Mouse (Mus musculus): ENCODE measurements around the gene Nbl1.

Nbl1 gene

DNA sequence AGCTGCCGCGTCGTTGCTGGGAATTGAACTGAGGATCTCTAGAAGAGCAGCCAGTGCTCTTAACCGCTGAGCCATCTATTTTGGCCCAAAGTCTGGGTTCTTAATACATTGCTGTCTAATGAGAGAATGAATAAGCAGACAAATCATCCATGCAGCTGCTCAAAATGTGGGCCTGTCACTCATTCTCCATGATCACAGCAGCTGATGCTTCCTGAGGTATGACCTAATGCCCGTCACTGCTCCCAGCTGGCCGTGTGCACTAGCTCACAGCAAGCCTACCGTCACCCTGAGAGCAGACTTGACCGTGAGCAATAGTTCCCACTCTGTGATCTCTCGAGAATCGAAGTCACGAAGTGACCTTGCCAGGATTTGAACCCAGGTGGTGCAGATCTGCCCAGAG, 13.4 kb downstream of the Nbl1 start:
- in situ Hi-C loops (cut with MboI; ENCODE audit: low pct_unique_long_range_greater_than_20kb in 1 of 2, low sequenced_read_pairs in 2 of 2, unreplicated experiment in 1 of 2) = loop anchor here in 1 of 2 experiments (5.0 to 25.0 kb wide), 2 partner anchors 152 to 433 kb away; no protein-coding TSS in a partner anchor

DNA sequence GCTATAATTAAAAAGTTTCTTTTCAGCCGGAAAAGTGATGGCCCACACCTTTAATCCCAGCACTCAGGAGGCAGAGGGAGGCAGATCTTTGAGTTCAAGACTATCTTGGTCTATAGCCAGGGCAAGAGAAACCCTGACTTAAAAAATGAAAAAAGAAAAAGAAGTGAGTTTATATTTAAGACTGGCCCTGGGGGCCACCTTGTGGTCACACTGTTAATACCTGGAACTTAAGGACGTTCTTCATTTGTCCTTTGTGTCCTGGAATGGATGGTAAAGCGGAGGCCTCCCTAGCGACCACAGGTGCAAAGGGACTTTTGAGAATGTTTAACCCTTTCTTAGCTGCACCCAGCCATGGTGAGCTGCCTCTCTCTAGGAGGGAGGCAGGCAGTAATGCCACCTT, 14.1 kb downstream of the Nbl1 start:
- in situ Hi-C loops (cut with MboI; ENCODE audit: low pct_unique_long_range_greater_than_20kb in 1 of 2, low sequenced_read_pairs in 2 of 2, unreplicated experiment in 1 of 2) = loop anchor here in 1 of 2 experiments (5.0 to 25.0 kb wide), 2 partner anchors 151 to 434 kb away; no protein-coding TSS in a partner anchor

DNA sequence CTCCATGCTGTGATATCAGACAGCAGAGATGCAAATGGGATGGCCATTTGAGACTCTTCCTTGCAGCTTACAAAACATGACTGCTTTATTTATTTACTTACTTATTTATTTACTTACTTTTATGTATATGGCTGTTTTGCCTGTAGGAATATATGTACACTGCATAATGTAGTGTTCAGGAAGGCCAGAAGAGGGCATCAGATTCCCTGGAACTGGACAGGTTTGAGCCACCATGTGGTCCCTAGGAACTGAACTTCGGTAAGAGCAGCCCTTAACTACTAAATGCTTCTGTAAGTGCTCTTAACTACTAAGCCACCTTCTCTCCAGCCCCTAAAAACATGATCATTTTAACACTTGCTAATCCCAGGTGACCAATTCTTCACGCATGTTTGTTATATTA, 14.5 kb downstream of the Nbl1 start:
- in situ Hi-C loops (cut with MboI; ENCODE audit: low pct_unique_long_range_greater_than_20kb in 1 of 2, low sequenced_read_pairs in 2 of 2, unreplicated experiment in 1 of 2) = loop anchor here in 1 of 2 experiments (5.0 to 25.0 kb wide), 2 partner anchors 151 to 434 kb away; no protein-coding TSS in a partner anchor

DNA sequence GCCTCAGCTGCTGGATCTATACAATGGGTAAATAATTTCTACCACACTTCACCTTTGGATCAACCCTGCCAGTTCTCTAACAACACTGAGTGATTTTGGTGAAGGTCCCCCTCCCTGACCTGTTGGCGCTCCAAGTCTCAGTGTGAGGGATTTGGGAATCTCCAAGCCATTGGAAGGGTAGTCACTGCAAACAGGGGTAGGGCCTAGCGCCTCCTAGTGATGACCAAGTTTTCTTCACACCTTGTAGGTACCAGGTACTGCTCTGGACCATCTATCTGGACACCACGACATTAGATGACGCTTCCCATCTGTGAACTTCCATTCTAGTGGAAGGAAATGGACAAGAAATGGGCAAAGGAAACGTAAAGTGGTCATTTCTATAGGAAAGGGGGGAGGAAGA, 16.9 kb downstream of the Nbl1 start:
- in situ Hi-C loops (cut with MboI; ENCODE audit: low pct_unique_long_range_greater_than_20kb in 1 of 2, low sequenced_read_pairs in 2 of 2, unreplicated experiment in 1 of 2) = loop anchor here in 1 of 2 experiments (5.0 to 25.0 kb wide), 2 partner anchors 149 to 436 kb away; no protein-coding TSS in a partner anchor

DNA sequence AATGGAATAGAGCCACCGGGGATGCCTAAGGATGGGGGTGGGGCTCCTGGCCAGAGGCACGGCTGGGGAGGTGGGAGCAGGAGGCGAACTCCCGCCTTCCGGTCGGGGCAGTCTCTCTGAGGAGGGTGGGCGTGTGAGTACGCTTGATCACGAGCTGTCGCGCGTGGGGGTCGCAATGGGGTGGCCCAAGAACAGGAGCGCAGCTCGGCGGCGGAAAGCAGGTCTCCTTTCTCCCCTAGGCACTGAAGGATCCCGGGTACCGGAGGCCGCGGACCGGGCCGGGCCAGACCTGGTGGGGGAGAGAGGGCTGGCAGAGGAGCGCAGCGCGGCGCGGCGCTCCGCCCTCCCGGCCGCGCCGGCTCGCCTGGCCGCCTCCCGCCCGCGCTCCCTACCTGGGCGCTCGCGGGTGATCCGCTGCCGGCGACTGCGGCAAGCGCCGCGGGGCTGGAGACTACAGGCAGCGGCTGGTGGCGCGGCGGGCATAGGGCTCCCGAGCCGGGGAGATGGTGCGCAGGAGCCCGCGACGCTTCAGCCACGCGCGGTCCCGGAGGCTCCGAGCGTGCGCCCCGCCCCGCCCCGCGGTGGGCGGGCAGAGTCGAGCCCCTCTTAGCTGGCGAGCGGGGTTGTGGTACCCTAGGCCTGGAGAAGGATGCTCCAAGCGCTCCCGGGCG, 17.6 kb downstream of the Nbl1 start, which contains the start of gene Htr6:
TSS of gene Htr6 (minus strand) at position 530 of the 671 bp plus-strand sequence.
- in situ Hi-C loops (cut with MboI; ENCODE audit: low pct_unique_long_range_greater_than_20kb in 1 of 2, low sequenced_read_pairs in 2 of 2, unreplicated experiment in 1 of 2) = loop anchor here in 1 of 2 experiments (5.0 to 25.0 kb wide), 2 partner anchors 148 to 437 kb away; no protein-coding TSS in a partner anchor

DNA sequence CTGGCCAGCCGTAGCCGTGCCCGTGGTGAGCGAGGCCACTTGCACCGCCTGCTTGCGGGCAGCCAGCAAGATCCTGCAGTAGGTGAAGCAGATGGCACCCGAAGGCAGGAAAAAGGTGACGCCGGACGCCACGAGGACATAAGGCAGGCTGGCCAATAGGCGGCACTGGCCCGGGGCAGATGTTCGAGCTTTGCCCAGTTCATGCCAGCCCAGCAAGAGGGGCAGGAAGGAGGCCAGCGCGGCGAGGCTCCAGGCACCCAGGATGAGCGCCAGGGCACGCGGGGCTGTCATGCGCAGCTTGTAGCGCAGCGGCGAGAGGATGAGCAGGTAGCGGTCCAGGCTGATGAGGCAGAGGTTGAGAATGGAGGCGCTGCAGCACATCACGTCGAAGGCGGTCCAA, 18.7 kb downstream of the Nbl1 start:
- in situ Hi-C loops (cut with MboI; ENCODE audit: low pct_unique_long_range_greater_than_20kb in 1 of 2, low sequenced_read_pairs in 2 of 2, unreplicated experiment in 1 of 2) = no loop called here

DNA sequence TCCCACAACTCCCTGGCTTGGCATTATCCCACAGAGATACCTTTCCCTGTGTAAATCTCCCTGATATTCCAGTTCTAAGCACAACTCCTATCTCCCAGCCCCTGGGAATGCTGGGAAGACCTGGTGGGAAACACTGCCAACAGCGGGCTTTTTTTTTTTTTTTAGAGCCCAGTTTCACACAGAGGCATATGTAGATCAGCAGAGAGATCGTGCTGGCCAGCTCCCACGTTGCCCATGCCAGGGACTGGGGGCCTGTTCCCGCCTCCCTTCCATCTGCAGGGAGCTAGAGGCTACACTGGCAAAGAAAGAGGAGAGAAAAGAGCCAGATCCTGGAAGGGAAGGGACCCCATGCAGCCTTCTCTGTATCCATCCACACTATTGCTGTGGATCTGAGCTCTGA, 24.5 kb downstream of the Nbl1 start:
- in situ Hi-C loops (cut with MboI; ENCODE audit: low pct_unique_long_range_greater_than_20kb in 1 of 2, low sequenced_read_pairs in 2 of 2, unreplicated experiment in 1 of 2) = no loop called here

DNA sequence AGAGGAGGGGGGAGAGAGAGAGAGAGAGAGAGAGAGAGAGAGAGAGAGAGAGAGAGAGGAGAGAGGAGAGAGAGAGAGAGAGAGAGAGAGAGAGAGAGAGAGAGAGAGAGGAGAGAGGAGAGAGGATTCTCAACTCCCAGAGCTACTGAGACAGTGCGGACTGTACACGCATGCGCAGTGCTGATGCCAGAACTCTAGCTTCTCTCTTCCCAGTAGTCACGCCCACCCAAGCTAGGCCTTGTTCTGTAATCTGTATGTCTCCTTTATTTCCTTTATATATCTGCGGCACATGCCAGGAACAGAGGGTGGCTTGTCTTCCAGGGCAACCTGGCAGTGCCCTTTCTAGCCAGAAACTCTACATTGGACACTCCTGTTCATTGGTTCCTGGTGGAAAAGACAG, 28.0 kb downstream of the Nbl1 start:
- in situ Hi-C loops (cut with MboI; ENCODE audit: low pct_unique_long_range_greater_than_20kb in 1 of 2, low sequenced_read_pairs in 2 of 2, unreplicated experiment in 1 of 2) = no loop called here

DNA sequence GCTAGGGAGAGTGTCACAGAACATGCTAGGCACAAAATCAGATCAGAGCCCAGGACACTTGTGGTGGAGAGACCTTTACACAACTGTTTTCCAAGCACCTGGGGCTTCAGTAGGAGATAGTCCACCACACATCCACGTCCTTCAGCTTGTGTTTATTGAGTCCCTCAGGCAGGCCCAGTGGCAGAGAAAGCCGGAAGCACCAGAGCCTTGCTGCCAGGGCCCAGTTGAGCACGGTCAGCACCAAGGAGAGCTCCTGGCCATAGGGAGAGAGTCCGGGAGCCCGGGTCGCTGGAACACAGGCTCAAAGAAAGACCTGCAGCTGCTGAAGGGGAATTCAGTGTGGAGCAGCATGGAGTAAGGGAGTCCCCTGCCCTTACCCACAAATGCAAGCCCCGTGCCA, 33.2 kb downstream of the Nbl1 start:
- in situ Hi-C loops (cut with MboI; ENCODE audit: low pct_unique_long_range_greater_than_20kb in 1 of 2, low sequenced_read_pairs in 2 of 2, unreplicated experiment in 1 of 2) = no loop called here

DNA sequence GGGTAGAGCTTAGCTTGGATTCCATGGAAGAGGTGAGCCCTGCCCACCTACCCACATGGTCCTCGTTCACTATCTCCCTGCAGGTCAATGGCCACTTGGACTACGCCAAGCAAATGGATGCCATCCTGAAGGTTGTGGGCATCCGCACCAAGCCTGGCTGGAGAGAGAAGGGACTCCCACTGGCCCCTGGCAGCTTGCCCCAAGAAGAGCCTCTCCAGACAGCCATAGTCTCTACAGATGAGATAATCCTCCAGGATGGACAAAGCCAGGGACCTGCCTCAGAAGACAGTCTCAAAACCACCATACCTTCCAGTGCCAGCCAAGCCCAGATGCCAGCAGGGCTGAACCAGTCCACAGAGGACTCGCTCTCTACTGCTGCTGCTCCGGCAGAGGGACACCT, 34.8 kb downstream of the Nbl1 start:
- in situ Hi-C loops (cut with MboI; ENCODE audit: low pct_unique_long_range_greater_than_20kb in 1 of 2, low sequenced_read_pairs in 2 of 2, unreplicated experiment in 1 of 2) = no loop called here

DNA sequence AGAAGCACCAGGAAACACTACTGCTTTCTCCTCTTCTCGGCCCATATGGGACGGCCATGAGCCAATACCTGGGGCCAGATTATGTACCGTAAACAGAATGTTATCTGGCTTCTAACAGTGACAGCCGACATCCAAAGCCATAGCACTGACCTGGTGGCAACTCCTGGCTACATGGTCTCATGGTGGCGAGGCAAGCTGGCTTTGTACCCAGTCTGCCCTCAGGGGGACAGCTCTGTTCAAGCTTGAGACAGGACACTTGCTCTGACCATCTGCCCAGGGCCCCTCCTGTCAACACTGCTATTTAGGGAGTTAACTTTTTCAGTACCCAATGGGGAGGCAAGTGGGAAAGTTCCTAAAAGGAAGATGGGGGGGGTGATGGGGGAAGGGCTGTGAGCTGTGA, 35.5 kb downstream of the Nbl1 start:
- in situ Hi-C loops (cut with MboI; ENCODE audit: low pct_unique_long_range_greater_than_20kb in 1 of 2, low sequenced_read_pairs in 2 of 2, unreplicated experiment in 1 of 2) = no loop called here

DNA sequence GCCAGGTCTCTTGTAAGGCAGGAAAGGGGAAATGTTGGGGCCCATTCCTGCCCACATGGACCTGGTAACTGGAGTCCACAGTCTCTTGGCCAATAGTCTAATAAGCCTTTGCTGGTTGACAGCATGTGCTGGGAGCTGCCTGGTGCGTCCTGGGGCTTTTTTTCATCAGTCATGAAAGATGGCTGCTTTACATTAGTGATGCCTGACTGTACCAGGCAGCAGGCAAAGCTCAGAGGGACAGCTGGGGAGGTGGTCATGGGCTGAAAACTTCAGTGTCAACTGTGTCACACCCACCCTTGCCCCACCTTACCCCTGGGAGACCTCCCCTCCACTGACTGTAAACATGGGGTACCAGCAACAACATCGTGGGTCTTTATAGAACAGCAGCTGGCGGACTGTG, 37.0 kb downstream of the Nbl1 start:
- in situ Hi-C loops (cut with MboI; ENCODE audit: low pct_unique_long_range_greater_than_20kb in 1 of 2, low sequenced_read_pairs in 2 of 2, unreplicated experiment in 1 of 2) = no loop called here

DNA sequence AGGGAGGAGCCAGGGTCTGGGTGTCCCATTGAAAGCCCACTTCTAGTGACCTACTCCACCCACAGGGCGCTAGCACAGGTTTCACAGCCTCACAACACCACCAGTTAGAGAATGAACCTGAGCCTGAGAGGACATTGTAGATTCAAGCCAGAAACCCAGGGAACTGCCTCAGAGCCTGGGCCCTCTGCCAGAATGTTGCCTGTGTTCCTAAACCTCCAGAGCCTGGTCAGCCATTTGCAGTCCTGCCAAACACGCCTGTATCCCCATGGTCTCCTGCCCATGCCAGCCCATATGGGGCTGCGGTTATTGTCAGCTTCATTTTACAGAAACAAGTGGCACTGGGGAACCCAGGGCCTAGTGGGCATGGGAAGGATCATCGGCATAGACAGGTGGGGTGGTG, 37.5 kb downstream of the Nbl1 start:
- in situ Hi-C loops (cut with MboI; ENCODE audit: low pct_unique_long_range_greater_than_20kb in 1 of 2, low sequenced_read_pairs in 2 of 2, unreplicated experiment in 1 of 2) = no loop called here

DNA sequence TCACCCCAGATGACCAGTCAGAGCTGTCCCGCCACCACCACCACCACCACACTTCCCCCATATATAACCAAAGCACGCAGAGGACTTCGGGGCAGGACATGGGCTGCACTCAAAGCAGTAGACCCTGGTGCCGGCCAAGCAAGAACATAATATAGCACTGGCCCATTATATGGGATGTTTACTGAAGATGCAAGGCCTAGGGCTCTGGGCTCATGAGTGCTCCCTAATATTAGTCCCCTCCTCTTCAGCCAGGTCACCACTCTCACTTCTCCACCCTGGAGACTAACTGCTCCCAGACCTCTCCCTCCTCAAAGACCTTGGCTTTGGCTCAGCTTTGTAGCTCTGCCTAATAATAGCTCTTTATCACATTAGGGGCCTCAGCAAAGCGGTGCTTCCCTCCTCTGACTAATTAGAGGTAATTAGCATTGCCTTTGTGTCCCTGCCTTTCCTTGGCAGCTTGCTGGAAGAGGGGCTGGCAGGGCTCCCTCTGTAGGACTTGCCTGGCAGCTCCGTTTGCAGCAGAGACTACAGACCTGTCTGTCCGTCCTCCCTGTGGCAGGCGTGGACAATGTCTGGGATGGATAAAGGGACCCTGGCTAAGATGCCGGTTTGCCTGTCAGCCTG, 38.4 kb downstream of the Nbl1 start:
- in situ Hi-C loops (cut with MboI; ENCODE audit: low pct_unique_long_range_greater_than_20kb in 1 of 2, low sequenced_read_pairs in 2 of 2, unreplicated experiment in 1 of 2) = no loop called here

DNA sequence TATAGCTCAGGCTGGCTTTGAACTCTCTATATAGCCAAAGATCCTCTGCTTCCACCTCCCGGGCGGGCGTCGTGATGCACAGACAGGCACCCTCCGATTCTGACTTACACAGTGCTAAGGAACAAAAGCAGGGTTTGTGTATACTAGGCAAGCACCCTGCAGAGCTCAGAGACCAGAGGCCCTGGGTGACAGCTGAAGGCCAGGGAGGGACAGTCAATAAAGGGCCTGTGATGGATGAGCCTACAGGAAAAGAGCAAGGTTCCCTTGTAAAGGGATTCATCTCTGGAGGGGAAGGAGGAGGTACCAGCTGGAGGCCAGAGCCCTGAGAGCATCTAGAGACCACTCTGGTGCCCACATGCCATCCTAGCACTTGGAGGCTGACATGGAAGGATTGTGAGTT, 39.4 kb downstream of the Nbl1 start:
- in situ Hi-C loops (cut with MboI; ENCODE audit: low pct_unique_long_range_greater_than_20kb in 1 of 2, low sequenced_read_pairs in 2 of 2, unreplicated experiment in 1 of 2) = no loop called here

DNA sequence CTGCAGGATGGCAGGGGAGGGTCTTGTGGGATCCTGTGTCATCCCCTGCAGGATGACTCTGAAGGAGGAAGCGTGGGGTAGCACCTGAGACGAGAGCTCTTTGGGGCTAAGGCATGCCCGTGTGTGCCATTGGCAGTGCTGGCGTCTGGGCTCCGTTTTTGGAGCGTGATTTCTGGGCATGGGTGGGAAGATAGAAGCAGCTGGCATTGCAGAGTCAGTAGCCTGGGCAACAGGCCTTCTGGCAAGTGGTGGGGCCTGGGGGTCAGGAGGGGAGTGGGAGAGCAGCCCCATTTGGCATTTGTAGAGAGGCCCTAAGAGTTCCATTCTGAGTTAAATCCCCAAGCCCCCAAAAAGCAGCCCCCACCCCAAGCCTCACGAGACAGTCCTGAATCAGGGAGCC, 40.0 kb downstream of the Nbl1 start:
- in situ Hi-C loops (cut with MboI; ENCODE audit: low pct_unique_long_range_greater_than_20kb in 1 of 2, low sequenced_read_pairs in 2 of 2, unreplicated experiment in 1 of 2) = no loop called here

DNA sequence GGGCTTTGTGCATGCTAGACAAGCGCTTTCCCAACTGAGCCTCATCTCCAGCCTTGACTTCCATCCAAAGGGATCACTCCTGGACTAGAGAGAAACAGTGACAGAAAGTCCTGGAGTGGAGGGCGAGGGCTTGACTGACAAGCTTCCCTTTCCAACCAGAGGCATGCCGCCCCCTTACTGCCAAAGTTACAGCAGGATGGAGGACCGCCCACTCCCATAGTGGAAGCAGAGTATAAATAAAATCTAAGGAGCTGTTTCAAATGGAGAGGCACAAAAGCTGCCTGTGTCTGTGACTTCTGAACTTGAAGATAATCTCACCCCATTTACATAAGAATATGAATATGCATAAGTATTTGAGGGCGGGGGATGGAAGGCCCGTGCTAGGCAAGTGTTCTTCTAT, 44.3 kb downstream of the Nbl1 start:
- in situ Hi-C loops (cut with MboI; ENCODE audit: low pct_unique_long_range_greater_than_20kb in 1 of 2, low sequenced_read_pairs in 2 of 2, unreplicated experiment in 1 of 2) = no loop called here

DNA sequence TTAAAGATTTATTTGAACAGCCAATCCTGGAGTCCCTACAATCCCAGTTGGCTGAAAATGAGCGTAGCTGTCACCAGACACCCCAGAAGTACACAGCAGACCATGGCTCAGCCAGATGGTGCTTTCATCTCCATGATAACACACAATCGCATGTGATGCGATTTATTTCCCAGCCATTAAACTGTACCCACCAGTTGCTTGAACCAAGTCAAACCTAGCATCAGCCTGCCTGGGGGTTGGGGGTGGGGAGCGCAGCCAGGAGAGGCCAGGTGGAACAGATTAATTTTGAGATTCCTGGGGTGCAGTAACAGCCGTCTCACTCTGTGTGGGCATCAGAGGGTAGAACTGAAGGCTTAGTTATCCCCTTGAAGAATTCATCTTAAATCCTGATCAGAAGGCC, 46.4 kb downstream of the Nbl1 start:
- in situ Hi-C loops (cut with MboI; ENCODE audit: low pct_unique_long_range_greater_than_20kb in 1 of 2, low sequenced_read_pairs in 2 of 2, unreplicated experiment in 1 of 2) = no loop called here

DNA sequence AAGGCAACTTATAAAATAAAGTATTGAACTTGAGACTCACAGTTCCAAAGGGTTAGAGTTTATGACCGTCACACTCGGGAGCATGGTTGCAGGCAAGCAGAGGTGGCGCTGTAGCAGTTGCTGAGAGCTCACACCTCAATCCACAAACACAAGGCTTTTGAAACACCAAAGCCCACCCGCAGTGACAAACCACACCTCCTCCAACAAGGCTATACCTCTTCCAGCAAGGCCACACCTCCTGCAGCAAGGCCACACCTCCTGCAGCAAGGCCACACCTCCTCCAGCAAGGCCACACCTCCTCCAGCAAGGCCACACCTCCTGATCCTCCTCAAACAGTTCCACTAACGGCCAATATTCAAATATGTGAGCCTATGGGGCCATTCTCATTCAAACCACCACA, 48.2 kb downstream of the Nbl1 start:
- in situ Hi-C loops (cut with MboI; ENCODE audit: low pct_unique_long_range_greater_than_20kb in 1 of 2, low sequenced_read_pairs in 2 of 2, unreplicated experiment in 1 of 2) = no loop called here

DNA sequence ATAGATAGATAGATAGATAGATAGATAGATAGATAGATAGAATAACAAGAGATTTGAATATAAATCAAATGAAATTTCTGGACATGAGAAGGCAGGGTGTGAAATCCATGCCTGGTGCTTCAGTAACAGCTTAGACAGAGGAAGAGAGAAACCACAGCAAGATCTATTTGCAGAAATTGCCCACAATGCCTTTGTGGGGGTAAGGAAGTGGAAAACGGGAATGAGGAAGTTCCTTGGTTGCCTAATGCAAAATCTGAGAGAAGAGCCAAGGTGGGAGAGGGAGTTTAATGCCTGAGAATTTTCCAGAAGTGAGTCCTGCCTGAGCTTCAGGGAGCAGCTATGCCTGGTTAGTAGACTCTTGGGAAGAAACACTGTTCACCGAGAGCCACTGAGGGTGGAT, 49.2 kb downstream of the Nbl1 start:
- in situ Hi-C loops (cut with MboI; ENCODE audit: low pct_unique_long_range_greater_than_20kb in 1 of 2, low sequenced_read_pairs in 2 of 2, unreplicated experiment in 1 of 2) = no loop called here
